Mouse (Mus musculus) kidney, postnatal 14 days (tissue): ENCODE data around the gene Ifnar1.
"Not testable (repeated sequence)": the region's sequence is repeated elsewhere in the genome, so short reads cannot be mapped to it uniquely, and the experiment has no call there.

Experiments
- DNase-seq: peaks from one replicate; pipeline ENCODE4 v3.0.0; 2022; ENCODE audit warnings: mixed read lengths

Ifnar1 gene

DNA sequence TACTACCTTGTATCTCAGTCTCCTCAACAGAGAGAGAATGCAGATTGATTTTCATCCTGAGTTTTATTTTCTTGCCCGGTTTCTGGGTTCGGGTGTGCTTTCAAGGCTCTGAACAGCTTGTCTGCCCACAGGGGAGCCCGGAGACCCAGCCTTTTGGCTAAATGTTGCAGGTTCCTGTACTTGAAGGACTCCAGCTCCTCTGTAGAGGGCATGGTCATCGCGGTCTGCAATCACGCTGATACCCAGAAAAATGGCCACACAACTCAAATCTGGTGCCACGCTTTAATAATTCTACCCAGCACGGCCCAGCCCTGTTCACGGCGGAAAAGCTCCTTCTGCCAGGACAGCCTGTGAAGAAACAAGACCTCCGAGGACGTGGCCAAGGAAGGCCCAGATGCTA, 21.4 kb downstream of the Ifnar1 start:
- DNase-seq: no peak

DNA sequence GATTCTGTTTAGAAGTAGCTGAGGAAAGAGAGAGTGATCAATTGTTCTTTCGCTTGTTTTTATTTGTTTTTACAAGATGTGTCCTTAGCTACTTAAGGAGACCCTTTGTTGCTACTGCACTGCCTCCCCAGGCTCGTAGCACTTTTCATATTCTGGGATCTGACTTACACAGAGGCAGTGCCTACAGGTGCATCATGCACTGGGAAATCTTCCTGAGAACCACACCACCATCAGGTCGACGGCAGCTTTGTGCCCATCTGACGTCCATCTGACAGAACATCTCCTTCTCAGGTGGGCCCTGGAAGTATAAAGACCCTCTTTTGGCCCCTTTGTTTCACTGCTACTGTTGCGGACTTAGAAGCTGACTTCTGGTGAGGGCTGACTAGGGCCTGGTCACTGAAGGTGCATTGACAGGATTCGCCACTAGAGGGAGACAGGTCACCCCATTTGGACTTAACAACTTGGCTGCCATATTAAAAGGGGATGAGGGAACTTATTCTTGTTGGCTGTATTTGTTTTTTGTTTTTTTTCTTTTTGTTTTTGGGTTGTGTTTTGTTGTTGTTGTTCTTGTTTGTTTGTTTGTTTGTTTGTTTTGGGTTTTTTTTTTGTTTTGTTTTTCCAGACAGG, 27.2 kb downstream of the Ifnar1 start:
- peak; percentile 87 for DNase-seq

DNA sequence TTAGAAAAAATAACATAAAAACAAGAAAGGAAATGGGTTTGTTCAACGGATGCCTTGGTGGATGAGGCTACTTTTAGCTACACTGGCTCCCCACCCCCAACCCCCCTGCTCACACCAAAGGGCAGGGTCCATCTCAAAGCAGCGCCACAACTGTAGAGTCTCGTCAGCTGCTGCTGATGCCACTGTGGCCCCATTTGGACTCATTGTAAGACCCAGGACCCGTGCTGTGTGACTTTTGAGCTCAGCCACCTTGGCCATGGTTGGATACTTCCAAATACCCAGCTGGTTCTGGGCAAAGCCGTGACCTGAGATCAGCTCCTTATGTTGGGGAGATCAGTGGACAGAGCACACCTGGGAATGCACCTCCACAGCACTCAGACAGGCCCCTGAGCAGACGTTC, 28.1 kb downstream of the Ifnar1 start:
- no peak for DNase-seq

- DNase-seq: no peak
Measured at GRCm38 (mm10) chr16:91517020-91517419, 32.0 kb downstream of the Ifnar1 start.

GRCm38 (mm10) chr16:91522040-91522439, 37.0 kb downstream of the Ifnar1 start:
- DNase-seq: no peak

DNA sequence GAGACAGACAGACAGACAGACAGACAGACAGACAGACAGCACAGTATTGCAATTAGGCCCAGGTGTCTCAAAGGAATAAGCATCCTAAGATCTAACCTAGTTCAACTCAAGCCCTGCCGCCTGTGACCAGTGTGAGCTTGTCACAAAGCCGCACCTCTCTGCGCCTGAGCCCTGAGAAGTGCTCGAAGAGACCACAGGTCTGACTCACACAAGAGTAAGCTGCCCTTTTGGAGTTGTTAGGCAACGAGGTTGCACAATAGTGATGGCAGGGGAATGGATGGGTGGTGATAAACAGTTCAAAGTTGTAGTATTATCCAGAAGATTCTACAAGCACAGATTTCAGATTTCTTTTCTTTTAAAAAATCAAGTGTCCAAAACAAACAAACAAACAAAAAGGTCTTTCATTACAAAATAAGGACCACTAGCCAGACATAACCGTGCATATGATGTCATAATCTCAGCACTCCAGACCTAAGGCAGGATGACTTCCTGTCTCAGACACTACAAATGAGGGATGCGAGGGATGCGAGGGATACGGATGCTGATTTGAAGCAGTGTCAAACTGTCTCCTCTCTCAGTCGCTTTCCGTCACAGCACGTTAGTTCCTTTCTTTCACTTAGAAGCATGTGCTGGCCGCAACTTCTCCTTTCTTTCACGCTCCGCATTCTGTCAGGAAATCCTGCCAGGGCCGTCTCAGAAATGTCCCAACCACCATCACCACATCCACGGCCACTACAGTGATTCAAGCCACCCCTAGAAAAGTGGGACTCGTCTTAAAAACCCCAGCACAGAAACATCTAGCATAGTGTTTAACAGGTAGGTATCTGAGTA, 37.7 kb downstream of the Ifnar1 start:
- no peak for DNase-seq

DNA sequence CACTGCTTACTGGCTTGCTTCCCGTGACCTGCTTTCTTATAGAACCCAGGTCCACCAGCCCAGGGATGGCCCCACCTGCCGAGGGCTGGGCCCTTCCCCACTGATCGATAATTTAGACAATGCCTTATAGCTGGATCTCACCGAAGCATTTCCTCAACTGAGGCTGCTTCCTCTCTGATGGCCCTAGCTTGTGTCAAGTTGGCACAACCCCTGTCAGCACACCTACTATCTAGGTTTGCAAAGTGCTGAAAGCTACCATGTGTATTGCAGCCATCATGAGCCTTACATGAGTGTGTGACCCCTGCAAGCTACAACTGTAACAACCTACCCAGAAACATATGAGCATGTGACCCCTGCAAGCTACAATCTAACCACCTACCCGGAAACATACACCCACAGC, 39.2 kb downstream of the Ifnar1 start:
- no peak for DNase-seq

GRCm38 (mm10) chr16:91526274-91526673, 41.2 kb downstream of the Ifnar1 start:
- DNase-seq: no peak

DNA sequence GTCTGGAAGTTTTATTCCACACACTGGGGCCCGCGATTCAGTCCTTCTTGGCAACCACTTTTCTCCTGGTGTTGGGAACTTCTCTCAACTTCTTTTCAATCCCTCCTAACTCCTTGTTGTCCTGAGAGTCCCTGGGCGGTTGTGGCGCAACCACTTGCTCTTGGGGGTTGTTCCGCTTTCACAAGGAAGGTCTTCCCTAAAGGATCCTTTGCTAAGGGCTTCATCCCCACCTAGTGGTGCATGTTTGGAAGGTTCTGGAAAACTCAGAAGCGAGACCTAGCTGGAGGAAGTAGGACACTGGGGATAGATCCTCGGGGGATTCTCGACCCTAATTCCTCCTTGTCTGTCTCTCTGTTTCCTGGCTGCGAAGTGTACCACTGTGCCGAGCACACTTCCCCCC, 42.0 kb downstream of the Ifnar1 start:
- peak; percentile 60 for DNase-seq

DNA sequence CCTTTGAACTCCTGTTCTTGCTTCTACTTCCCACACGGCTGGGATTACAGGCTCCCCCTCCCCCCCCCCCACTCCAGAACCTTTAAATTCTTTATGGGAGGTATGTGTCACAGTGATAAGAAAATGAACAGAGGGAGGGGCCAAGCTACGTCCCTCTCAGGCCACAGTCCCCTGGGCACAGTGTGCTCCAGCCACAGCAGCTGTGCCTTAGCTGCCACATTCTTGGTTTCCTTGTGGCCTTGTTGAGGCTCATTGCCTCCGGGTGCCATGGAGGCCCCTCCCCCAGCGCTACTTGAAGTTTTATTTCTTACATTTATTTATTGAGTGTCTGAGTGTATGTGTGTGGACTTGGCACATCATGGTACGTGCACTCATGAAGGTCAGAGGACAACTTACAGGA, 42.5 kb downstream of the Ifnar1 start:
- DNase-seq: no peak

DNA sequence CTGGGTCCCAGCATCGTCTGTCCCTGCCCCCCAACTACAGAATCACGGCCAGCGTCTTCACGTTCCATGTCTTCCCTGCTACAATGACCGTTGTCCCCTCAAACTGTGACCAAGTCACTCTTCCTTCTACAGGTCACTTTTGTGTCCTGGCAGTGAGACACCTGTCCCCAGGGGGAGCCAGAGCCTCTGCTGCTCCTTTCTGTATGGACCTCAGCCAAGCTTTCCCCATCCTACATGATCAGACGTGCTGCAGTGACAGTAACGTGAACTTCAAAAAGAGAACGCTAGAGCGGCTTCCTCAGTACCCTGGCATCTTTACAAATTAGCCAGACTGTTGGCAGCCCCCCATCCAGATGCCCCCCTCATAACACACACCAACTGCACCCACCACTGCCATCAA, 43.5 kb downstream of the Ifnar1 start:
- no peak for DNase-seq

DNA sequence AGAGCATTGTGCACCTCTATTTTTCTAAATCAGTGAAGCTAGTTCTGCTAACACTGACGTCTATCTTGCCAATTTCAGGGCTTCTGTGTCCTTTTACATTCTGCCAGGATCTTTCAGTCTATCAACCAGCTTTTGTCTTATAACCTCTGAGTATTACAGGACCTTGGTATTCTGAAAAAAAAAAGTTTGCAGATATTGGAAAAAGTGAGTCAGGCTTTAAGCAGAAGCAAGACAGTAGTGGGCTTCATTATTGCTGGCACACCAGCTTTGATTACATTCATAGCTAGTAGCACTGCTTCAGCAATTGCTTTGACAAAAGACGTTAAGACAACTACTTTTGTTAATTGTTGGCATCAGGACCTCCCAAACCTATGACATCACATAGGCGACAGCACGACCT, 45.8 kb downstream of the Ifnar1 start:
- not testable (repeated sequence) for DNase-seq

GRCm38 (mm10) chr16:91531856-91532255, 46.8 kb downstream of the Ifnar1 start:
- DNase-seq: no peak

GRCm38 (mm10) chr16:91532429-91532828, 47.4 kb downstream of the Ifnar1 start:
- DNase-seq: no peak

DNA sequence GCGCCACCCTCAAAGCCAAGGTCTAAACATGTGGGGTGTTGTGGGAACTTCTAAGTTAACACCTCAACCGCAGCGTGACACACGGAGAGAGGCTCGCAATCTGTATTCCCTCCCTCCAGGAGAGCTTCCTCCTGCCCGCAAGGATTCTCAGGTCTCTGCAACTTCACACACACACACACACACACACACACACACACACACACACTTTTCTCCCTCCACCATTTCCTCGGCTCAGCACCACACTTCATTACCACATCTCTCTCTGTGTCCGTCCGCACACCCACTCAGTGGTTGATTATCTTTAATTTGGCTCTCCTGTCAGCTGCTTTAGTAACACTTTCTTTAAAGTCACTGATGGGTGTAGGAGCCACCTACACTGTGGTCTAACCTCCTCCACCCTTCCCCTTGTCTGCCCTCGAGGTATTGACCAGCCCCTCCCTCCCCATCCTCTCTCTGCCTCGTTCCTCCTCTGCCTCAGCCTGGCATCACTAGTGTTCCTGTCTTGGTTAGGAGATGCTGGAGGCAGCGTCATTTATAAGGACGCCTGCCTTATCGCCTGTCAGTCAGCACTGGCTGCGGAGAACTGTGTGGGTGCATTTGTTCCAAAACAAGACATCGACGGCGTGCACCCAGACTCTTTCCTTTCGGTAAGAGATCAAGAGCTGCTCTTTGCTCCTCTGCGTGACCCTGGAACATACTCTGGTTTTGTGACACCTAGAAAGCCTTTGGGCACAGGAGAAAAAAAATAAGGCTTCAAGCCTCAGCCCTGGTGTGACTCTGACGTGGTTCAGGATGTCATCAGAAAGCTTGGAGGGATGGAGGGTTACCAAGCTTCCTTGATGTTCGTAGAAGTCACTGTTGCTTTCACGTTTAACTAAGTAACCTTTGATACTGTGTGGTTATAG, 48.3 kb downstream of the Ifnar1 start:
- DNase-seq: no peak

GRCm38 (mm10) chr16:91534477-91534876, 49.4 kb downstream of the Ifnar1 start:
- no peak for DNase-seq

- no peak for DNase-seq
Measured at GRCm38 (mm10) chr16:91534888-91535287, 49.9 kb downstream of the Ifnar1 start.

DNA sequence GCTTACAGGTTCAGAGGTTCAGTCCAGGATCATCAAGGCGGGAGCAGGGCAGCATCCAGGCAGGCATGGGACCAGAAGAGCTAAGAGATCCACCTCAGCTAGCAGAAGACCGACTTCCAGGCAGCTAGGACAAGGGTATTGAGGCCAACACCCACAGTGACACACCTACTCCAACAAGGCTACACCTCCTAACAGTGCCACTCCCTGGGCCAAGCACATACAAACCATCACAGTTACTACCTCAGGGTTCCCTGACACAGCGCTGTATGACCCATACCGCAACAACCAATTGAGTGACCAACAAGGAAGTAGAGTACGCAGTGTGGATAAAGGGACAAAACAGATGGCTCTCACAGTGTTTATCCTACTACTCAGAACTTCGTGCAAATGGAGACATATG, 51.3 kb downstream of the Ifnar1 start:
- no peak for DNase-seq

GRCm38 (mm10) chr16:91537065-91537464, 52.0 kb downstream of the Ifnar1 start:
- no peak for DNase-seq

GRCm38 (mm10) chr16:91538051-91538450, 53.0 kb downstream of the Ifnar1 start:
- no peak for DNase-seq

GRCm38 (mm10) chr16:91538513-91538912, 53.5 kb downstream of the Ifnar1 start:
- DNase-seq: no peak

DNA sequence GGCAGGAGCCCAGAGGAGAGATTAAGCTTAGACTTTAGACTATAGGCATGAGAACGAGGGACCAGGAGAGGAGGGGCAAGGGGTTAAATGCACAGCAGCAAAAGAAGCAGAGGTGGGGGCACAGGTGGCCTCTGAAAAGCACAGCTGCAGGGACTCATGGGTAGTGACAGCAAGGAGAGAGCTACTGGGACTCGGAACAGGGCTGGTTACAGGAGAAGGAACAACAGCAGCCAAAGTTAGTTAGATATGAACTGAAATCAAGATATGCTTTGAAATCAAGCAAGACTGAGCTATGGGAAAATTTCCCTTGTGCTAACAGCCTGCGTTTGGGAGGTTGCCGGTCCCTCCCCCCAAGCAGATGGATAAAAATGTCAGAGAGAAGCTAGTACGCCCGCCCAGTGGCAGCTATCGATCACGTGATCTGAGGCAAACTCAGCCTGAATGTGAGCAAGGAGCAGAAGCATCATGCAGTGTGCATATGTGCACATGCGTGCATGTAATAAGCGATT, 56.6 kb downstream of the Ifnar1 start:
- no peak for DNase-seq

DNA sequence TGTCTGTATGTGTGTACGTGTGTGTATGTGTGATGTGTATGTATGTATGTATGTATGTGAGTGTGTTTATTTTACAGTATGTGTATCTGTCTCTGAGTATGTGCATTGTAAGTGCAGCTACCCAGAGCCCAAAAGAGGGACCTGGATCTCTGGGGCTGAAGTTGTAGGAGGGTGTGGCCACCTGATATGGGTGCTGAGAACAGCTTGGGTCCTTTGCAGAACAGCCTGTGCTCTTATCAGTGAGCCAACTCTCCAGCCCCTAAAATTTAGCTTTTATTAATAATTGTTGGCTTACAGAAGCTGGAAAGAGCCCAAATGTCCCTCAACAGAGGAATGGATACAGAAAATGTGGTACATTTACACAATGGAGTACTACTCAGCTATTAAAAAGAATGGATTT, 58.6 kb downstream of the Ifnar1 start:
- DNase-seq: no peak
